Mouse (Mus musculus) layer of hippocampus, adult 9-10 months (tissue): ENCODE measurements around the gene Chsy1.

Experiments
- DNase-seq: peaks from one replicate; pipeline ENCODE4 v3.0.0; 2022; ENCODE audit warnings: low spot score

Chsy1 gene

GRCm38 (mm10) chr7:66215911-66216310 is 106.6 kb downstream of the Chsy1 start:
- no peak for DNase-seq

GRCm38 (mm10) chr7:66217011-66217410 is 107.7 kb downstream of the Chsy1 start:
- DNase-seq, result no peak

GRCm38 (mm10) chr7:66217531-66218094 is 108.3 kb downstream of the Chsy1 start:
- DNase-seq, result no peak

- DNase-seq, result no peak
Observed at GRCm38 (mm10) chr7:66218193-66219014, 109.1 kb downstream of the Chsy1 start.

GRCm38 (mm10) chr7:66219028-66219793 is 109.9 kb downstream of the Chsy1 start:
- DNase-seq, result no peak

- no peak for DNase-seq
Observed at GRCm38 (mm10) chr7:66219794-66220227, 110.5 kb downstream of the Chsy1 start.

- DNase-seq, result no peak
Observed at GRCm38 (mm10) chr7:66222621-66223091, 113.3 kb downstream of the Chsy1 start.
